Mouse (Mus musculus): ENCODE measurements around the gene Crygn.

GRCm38 (mm10) chr5:24724805-24725204 lies 33.0 kb downstream of the Crygn start:
- TF ChIP-seq CTCF (IDR thresholded peaks at IDR 0.05; ENCODE audit: extremely low read depth, insufficient read length, insufficient replicate concordance, low read depth, low read length): no peak
- no peak for TF ChIP-seq POLR2A (IDR thresholded peaks at IDR 0.05; ENCODE audit: low read depth, low read length)

Measured in small intestine, adult 2 months (tissue).